Mouse (Mus musculus) spleen, adult 2 months (tissue): ENCODE measurements around the gene Crocc.

ENCODE experiments used
- CTCF ChIP-seq: fragments of 200-500 bp; IDR thresholded peaks from 2 replicates; pipeline ENCODE4 v1.5.1; 2011; ENCODE audit warnings: mild to moderate bottlenecking, inconsistent platforms; ENCODE audit not compliant: insufficient read depth, insufficient read length, insufficient replicate concordance; ENCODE audit errors: extremely low read depth
- POLR2A ChIP-seq: fragments of 200-500 bp; IDR thresholded peaks from 2 replicates; pipeline ENCODE4 v1.6.1; 2011; ENCODE audit warnings: low read depth, low read length, inconsistent platforms

DNA sequence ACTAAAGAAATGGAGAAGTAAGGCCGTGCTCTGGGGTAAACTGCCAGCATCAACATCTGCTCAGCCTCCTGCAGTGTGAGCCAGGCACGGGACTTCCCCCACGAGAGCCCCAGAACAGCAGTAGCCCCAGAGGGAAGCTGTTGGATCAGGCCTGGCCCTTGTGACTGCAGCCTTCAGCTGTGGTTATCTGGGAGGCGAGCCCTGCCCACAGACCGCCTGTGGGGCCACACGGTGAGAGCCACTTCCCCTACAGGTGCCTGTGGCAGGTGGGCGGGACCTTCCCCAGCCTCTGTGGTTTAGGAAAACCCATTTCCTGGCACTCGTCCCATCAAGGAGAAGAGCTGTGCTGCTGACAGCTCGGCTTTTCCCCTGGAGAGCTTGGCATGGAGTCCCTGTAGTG lies 76.9 kb downstream of the Crocc start:
- TF ChIP-seq POLR2A (no peak), CTCF (no peak)
